Mouse (Mus musculus): Measurements from ENCODE around the gene Ttll11.

Gene Ttll11

DNA sequence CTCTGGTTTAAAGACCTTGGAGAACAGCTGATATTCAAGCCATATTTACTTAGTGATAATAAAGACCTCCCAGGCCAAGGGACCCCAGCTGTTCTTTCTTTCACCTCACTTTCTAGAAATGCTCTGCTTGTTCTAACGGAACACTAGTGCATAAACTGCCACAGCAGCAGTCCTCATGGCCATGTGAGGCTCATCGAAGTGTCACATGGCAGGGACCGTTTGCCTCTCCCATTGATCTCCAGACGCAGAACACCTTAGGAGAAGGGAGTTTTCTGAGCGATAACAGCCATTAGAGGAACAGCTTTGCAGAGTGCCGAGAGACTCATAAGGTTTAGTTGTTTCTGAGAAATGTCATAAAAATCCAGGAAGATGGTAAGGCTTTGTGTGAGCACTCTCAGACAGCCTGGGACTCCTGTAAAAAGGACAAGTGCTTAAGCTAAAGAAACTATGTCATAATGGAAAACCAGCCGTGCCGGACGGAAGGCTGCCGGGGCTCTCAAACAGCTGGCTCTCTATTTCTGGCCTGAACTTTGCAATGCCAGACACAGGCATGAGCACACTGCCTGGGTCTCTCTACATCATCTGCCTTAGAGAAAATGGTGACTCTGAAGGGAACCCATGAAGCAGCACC, 13.7 kb downstream of the Ttll11 start:
- DNase-seq (ENCODE audit: low spot score in 2 of 2), result no peak

DNA sequence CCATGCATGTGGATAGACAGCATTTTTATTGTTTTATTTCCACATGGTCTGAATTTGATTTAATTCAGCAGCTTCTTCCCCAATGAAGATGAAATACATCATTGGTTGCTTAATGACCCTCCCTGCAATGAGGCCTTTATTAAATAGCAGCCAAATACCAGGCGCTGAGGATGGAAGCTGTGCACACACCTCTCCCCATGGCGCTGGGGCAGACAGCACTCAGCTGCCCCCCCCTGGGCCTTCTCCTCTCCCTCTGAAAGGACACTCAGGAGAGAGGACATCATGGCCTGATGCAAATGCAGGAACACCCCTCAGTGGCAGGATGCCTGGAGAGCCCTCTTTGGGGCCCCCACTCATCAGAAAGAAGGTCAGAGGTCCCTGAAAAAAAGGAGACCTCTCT, 16.4 kb downstream of the Ttll11 start:
- DNase-seq (ENCODE audit: low spot score in 2 of 2), result no peak

DNA sequence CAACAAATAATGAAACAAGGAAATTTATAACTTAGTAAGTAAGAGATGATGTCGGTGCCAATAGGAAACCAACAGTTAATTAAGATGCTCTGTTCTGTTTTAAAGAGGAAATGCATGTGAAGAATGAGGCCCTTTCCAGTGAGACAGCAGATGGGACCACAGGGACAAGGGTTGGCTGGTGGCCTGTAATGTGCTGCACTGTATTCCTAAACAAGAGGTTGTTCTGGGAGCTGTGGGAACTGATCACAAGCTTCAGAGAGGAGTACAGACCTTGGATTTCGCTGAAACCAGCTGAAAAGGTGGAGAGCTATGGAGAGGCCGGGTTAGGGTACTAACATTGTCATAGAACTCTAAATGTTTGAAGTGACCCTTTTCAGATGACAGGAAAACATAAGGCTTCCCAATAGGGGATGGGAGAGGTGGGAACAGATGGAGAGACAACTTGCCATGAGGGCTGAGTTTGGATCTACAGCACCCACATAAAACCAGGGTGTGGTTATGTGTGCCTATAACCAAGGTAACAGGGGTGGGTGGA, 18.1 kb downstream of the Ttll11 start:
- DNase-seq (ENCODE audit: low spot score in 2 of 2), result no peak

DNA sequence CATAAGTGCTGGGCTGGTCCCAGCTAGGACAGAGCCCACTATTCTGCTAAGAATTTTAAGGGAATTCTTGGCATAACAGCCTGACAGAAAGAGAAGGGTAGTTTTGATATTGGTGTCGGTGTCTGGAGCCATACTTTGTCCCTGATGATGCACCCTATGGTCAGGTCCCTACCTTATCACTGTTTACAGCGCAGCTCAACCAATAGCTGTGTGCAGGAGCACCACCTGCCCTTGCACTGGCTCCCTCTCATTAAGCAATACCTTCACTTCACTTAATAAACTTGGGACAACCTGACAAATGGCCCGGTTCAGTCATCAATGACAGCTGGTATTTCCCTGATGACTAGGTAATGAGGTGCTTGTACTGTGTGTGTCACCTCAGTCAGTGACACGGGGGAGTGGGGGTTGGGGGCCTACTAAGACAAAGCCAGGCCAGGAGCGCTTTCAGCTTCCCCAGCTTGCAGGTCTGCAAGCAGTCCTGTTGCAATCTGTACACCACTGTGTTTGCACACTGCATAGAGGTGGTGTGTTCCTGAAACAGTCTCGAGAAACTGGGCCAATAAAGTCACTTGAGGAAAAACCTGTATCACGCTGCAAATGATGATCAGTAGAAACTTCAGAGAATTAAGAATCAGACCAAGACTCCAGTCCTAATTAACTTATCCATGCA, 22.1 kb downstream of the Ttll11 start:
- no peak for DNase-seq (ENCODE audit: low spot score in 2 of 2)

DNA sequence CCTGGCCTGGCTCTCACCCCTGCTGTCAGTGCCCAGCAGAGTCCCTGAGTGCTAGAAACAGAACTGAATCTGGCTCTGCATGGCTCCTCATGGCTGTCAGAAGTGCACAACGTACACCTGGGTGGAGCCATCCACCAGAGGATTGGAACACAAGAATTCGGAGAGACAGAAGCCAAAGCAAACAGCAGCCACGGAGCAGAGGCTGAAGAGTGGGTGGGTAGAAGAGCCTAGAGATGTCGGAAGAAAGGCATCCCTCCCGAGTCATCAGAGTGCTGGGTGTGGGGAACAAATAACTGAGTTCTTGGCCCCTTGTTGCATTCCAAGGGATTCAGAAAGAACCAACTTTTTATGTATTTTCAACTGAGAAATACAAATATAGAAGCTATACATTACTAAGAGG, 24.5 kb downstream of the Ttll11 start:
- no peak for DNase-seq (ENCODE audit: low spot score in 2 of 2)

DNA sequence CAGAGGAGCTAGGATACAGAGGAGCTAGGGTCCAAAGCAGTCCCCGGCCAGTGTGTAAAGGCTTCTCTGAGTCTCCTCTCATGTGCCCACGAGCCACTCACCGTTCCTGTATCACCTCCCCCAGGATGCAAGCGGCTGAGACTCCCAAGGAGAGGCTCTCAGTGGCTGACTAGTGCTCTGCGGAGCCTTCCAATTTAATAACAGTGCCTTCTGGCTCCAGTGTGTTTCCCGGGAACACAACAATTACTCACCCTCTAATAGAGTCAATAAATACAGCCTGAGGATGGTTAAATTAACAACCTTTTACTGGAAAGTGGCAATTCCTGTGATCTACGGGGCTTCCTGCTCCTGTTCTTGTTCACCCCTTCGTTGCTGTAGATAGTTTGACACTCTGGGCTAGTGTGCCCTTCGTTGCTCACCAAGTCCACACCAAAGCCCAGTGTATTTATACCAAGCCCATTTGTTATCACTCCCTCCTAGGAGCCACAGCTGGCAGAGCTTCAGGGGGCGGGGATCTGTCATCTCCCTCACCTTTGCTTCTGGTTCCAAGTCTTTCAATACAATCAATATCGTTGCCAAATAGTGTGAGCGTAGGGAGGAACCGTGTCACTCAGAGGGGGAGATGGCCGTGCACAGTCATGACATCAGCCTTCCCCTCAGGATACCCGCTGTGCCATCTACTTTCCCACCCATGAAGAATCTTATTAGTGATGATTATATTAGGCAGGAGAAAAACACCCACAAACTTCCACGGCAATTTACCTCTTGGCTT, 27.3 kb downstream of the Ttll11 start:
- no peak for DNase-seq (ENCODE audit: low spot score in 2 of 2)

DNA sequence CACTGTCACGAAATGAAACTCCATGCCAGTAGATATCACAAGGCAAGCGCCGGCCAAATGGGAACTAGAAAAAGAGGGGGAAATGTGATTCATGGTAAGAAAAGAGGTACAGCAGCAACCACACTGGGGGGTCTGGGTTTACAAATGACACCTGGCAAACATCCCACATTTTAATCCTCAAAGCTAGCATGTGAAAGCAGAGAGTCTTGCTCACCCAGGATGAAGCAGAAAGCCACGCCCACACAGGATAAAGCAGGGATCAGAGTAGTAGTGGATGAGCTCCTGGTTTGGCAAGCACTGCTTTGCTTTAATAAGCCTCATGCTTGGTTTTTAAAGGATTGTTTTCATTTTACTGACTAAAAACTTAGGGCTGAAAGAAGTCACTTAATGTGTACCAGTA, 34.8 kb downstream of the Ttll11 start:
- DNase-seq (ENCODE audit: low spot score in 2 of 2), result no peak

DNA sequence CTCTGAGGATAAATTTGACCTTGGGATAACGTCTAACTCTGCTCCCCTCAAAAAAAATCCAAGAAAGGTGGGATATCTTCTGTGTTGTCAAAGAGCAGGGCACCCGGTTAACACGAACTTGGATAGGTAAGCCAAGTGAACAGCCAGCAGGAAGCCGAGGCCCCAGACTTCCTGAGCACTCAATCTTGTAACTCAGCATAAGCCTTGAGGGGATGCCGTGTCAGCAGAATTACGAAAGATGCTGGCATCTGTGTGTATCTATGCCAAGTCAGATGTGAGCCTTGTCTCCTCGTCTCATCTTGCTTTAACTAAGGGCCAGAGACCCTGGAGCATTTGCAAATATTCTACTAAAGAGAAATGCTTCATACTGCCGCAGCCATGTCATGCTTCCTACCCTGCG, 36.8 kb downstream of the Ttll11 start:
- no peak for DNase-seq (ENCODE audit: low spot score in 2 of 2)

DNA sequence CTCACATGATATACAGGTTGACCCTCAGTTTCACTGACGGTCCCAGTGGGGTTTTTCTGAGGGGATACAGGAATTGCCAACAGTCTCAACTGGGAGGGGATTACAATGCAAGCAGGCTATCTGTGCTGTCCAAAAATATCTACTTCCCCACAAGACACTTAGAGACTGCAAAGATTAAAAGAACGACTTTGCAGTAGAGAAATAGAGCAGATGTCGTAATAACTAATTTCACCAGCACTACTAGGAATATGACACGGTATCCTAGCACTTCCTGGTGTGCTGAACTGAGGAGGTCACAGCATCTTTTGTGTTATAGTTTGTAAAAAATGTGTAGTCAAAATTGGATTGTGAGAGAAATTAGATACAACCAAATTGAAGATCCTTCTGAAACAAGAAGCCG, 44.7 kb downstream of the Ttll11 start:
- no peak for DNase-seq (ENCODE audit: low spot score in 2 of 2)

DNA sequence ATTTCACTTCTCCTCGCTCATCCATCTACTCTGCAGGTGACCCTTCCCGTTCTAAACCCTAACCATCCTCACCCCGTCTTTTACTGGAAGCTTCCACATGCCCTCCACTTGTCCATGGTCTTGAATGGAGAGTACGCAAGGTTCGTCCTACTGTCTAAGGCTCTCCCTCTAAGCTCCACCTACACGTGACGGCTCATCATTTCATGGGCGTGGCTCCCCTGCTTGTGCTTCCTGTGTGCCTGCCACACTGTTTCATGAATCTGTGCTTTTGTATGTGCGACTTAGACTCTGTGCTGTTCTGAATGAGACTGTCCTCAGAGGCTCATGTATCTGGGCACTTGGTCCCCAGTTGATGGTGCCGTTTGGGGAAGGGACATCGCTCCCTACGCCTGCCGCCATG, 46.6 kb downstream of the Ttll11 start:
- no peak for DNase-seq (ENCODE audit: low spot score in 2 of 2)

DNA sequence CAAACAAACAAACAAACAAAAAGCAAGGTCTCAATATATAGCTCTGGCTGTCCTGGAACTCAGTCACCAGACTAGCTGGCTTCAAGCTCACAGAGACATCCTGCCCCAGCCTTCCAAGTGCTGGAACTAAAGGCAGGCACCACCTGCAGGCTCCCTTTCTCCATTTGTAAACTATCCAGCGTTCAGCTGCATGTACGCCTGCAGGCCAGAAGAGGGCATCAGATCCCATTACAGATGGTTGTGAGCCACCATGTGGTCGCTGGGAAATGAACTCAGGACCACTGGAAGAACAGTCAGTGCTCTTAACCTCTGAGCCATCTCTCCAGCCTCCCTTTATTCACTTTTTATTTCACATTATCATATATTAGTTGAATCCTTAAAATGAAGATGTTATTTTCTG, 48.1 kb downstream of the Ttll11 start:
- DNase-seq (ENCODE audit: low spot score in 2 of 2), result no peak

DNA sequence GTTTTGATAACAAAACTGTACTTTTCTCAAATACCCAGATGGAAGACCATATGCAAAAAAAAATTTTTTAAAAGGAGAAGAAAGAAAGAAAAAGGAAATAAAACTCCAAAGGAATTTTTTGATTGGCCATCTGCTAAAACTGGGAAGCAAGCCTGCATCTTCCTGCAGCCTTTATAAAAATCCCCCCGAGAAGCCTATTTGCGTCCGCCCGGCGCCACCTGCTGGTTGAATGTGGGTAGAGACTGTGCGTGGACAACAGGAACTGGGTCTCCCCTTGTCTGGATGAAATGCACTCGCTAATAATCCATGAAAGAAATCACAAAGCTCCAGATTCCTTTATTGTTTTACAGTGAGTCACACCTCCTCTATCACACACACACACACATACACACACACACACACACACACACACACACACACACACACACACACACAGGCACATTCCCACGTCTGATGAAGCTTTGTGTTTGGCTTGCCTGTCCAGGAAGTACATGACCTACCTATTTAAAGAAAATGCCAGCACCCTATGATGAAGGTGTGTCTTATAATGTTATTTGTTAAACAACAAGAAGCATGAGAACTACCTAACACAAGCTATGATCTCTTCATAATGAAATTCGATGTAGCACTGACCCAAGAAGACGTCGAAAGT, 49.1 kb downstream of the Ttll11 start:
- DNase-seq (ENCODE audit: low spot score in 2 of 2), result peak; percentile 88 to 93

DNA sequence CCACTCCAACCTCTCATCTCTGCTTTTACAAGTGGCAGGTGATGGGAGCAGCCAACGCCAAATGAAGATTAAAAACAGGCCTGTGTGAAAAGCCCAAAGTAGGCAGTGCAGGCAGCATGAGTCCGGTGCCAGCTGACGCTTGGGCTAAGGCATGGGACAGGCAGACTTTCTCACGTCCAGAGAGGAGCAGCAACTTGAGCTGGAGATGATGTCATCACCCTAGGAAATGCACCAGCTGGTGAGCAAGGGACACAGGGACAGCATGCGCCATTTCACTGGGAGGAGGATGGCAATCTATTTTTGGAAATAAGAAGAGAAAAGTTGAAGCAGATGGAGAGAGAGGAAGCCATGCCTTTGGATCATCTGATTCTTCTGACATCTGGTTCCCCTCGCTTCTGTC, 51.6 kb downstream of the Ttll11 start:
- peak in 1 of 2 experiments; percentile 61 for DNase-seq (ENCODE audit: low spot score in 2 of 2)

DNA sequence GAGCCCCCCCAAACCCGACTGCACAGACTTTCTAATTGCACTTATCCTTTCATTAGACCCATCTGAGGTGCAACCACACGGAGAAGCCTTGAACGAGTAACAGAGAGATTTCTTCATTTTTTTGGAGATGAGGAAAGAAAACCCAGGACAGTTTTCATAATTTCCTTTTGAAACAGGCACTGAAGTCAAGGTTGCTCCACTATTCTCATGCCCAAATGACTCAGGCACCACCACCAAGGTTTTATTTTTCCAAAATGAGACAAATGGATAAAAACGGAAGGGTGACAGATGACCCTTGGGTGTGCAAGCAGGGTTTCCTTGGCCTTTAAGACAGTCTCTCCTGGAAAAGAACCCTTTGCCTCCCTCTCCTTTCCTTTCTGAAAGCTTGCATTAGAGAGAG, 54.8 kb downstream of the Ttll11 start:
- DNase-seq (ENCODE audit: low spot score in 2 of 2), result no peak

DNA sequence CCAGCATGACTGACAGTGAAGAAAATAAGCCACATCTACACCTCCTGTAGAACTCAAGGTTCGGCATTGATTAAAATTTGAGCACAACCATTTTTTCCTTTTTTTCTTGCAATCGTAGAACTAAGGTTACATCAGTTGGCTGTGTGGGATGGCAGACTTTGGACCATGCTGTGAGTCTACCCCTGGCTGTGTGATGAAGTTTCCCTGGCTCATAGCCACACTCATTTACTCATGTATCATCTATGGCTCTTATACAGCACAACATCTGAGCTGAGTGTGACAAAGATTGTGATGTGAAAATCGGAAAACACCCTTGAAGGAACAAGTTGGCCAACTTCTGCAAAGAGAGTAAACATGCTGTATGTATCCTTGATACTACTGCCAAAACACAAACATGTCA, 56.8 kb downstream of the Ttll11 start:
- no peak for DNase-seq (ENCODE audit: low spot score in 2 of 2)

DNA sequence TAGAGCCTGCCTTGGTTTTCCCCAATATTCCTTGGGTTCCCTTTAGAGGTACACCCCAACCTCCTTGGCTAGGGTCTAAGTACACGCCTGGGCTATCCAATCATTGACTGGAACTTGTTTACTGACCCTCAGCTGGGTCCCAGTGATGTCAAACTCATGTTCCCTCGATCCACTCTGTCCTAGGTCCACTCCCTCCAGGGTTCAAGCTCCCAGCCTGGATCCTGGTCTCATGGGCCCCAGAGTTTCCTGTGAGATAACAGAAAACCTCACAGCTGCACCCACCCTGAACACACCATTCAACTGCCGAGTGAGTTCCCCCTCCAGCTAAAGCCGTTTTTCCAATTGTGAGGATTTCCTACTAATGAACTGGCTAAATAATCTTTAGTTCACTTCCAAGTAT, 67.6 kb downstream of the Ttll11 start:
- no peak for DNase-seq (ENCODE audit: low spot score in 2 of 2)

DNA sequence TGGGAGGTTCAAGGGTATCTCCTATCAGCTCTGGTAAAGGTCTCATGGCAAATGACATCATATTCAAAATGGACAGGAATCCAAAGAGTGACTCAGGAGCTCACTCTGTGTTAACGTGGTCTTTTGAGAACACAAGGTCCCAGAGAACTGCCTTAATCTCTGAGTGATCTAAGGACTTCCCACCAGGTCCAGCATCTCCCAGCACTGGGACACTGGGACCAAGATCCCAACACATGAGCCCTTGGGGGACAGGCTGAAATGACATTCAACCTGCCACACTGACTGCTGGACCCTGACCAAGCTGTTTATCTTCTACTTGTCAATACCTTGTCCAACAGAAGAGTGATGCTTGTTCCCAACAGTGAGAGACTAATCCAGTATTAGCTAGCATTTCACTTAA, 68.0 kb downstream of the Ttll11 start:
- DNase-seq (ENCODE audit: low spot score in 2 of 2), result no peak

DNA sequence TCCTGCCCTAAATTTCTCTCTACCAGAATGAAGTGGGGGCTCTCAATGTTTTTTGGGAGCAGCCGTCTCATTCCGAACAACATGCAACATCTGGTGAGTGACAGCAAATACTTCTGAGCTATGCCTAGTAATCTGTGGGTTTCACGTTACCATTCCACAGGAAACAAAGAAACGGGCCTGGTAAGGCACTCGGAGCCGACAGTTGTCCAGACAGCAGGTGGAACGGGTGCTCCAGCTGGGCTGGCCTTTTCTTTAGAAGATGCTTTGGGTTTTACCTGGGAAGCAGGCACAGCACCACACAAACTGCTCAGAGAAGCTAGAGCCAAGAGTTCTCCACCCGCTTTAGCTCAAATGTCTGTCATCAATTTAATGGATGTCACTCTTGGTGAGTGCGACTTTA, 69.0 kb downstream of the Ttll11 start:
- DNase-seq (ENCODE audit: low spot score in 2 of 2), result no peak

DNA sequence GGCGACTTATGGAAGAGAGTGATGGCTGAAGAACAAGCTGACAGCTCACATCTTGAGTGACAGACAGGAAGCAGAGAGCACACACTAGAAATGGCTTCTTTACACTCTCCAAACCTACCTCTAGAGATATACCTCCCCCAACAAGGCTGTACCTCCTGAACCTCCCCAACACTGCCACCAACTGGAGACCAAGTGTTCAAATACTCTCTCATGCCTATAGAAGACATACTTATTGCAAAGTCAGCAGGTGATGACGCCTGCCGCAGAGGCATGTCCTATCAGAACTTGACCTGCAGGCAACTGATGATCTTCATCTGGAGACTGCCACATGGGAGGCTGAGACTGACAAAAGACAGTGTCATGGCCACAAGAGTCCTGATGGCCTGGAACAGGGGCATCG, 70.4 kb downstream of the Ttll11 start:
- no peak for DNase-seq (ENCODE audit: low spot score in 2 of 2)

DNA sequence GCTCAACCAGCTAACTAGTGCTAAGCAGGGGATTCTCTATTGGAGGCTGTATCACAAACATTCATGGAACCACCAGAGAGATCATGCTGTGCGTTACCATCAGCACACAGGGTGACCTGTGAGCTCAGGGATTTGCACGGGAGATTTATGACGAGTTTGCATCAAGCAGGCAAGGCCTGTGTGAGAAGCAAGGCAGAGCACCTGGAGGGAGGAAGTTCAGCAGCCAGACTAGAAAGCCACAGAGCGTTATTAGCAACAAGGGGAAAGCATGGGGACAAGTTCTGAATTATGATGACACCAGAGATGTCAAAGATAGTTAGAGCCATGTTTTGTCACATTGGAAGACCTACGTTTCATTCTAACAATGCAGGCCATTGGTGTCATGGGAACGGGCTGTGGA, 72.1 kb downstream of the Ttll11 start:
- DNase-seq (ENCODE audit: low spot score in 2 of 2), result no peak

DNA sequence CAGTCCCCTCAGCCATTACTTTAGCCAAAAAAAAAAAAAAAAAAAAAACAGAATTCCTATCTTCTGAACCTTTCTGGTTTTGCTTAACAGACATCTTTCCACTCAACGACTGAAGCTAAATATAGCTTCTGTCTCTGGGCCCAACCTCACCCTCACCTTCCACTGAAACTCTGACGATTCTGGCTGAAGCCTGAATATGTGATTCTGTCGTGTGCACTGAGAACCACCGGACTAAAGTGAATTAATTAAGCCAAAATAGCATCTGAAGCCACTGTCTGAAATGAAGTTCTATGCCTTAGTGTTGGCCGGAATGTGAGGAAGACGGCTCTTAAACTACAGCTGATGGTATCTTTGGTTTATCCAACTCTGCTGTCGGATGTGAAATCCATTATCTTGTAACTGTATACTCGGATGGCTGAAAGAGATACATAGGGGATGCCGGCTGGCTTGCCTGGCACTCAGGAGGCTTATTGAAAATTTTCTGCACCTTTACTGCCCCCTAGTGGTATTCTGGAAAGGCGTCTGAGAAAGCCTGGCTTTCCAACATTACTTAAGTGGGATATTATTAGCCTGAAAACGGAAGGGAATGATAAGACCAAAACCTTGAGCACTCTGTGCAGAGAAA, 73.4 kb downstream of the Ttll11 start:
- DNase-seq (ENCODE audit: low spot score in 2 of 2), result peak; percentile 82 to 83

DNA sequence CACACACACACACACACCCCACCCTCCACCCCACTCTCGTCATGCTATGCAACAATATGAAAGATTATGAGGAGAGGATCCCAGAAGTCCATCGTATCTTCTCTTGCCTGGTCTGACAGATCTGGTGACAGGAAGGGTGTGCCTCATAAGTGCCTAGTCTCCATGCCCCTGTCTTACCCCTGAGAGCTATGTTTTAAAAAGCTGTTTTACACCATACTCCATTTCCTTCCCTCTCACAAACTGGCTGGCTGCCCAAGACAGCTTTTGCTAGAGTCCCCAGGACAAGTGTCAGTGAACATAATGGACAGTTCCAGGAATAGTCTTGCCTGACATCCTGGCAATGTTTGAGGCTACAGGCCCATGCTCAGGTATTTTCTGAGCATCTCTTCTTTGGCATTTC, 78.9 kb downstream of the Ttll11 start:
- no peak for DNase-seq (ENCODE audit: low spot score in 2 of 2)
